Mouse (Mus musculus): ENCODE results near the gene Stard9. TPM values are rescaled to one million over a fixed set of nuclear protein-coding genes. Genes with fewer than 3 reads are reported as not detected.

Gene Stard9
- polyA plus RNA-seq, 1 experiment from 2014 or later, result 3.2 TPM

- no peaks in the 10 kb centered on the region for H3K27me3 ChIP-seq (ENCODE audit: insufficient read depth, poor library complexity, severe bottlenecking)
- H3K27ac ChIP-seq, result no peak overlapping the region
- peaks cover 11% of the 10 kb centered on the region for H3K4me1 ChIP-seq (replicated peaks)
- no peaks in the 10 kb centered on the region for H3K9me3 ChIP-seq
- no peak for DNase-seq (ENCODE audit: low spot score)
- no peak overlapping the region for H3K4me3 ChIP-seq
- peaks cover 23% of the 10 kb centered on the region for H3K36me3 ChIP-seq
- 85% methylated on average over 2 of the region's 2 CpGs for WGBS
These were observed 1.3 kb downstream of the Stard9 start for GRCm38 (mm10) chr2:120630246-120630645.

- no peak overlapping the region for H3K27ac ChIP-seq
- peaks cover 11% of the 10 kb centered on the region for H3K4me1 ChIP-seq (replicated peaks)
- no peak overlapping the region for H3K4me3 ChIP-seq
- WGBS, result 80% methylated on average over 2 of the region's 2 CpGs
- peaks cover 27% of the 10 kb centered on the region for H3K36me3 ChIP-seq
- DNase-seq (ENCODE audit: low spot score), result no peak
- H3K9me3 ChIP-seq, result no peaks in the 10 kb centered on the region
- H3K27me3 ChIP-seq (ENCODE audit: insufficient read depth, poor library complexity, severe bottlenecking), result no peaks in the 10 kb centered on the region
These were observed 1.7 kb downstream of the Stard9 start for GRCm38 (mm10) chr2:120630655-120631054.

- no peaks in the 10 kb centered on the region for H3K9me3 ChIP-seq
- peaks cover 11% of the 10 kb centered on the region for H3K4me1 ChIP-seq (replicated peaks)
- peaks cover 27% of the 10 kb centered on the region for H3K36me3 ChIP-seq
- 87% methylated on average over 2 of the region's 2 CpGs for WGBS
- no peak for DNase-seq (ENCODE audit: low spot score)
- no peak overlapping the region for H3K4me3 ChIP-seq
- no peak overlapping the region for H3K27ac ChIP-seq
- no peaks in the 10 kb centered on the region for H3K27me3 ChIP-seq (ENCODE audit: insufficient read depth, poor library complexity, severe bottlenecking)
These were observed 2.6 kb downstream of the Stard9 start for GRCm38 (mm10) chr2:120631521-120631920.

- DNase-seq (ENCODE audit: low spot score), result no peak
- WGBS, result 88% methylated on average over 4 of the region's 4 CpGs
- H3K4me1 ChIP-seq (replicated peaks), result peaks cover 11% of the 10 kb centered on the region
- H3K27ac ChIP-seq, result no peak overlapping the region
- H3K27me3 ChIP-seq (ENCODE audit: insufficient read depth, poor library complexity, severe bottlenecking), result no peaks in the 10 kb centered on the region
- H3K9me3 ChIP-seq, result no peaks in the 10 kb centered on the region
- H3K36me3 ChIP-seq, result peaks cover 27% of the 10 kb centered on the region
- H3K4me3 ChIP-seq, result no peak overlapping the region
These were observed 3.0 kb downstream of the Stard9 start for GRCm38 (mm10) chr2:120631957-120632356.

- 96% methylated on average over 8 of the region's 8 CpGs for WGBS
- H3K36me3 ChIP-seq, result 0 out of 2 replicates have a peak, but pooled peaks cover 5% of the 10 kb centered on the region
- H3K27me3 ChIP-seq (ENCODE audit: insufficient read depth, poor library complexity, severe bottlenecking), result no peaks in the 10 kb centered on the region
- H3K4me3 ChIP-seq, result no peak overlapping the region
- DNase-seq (ENCODE audit: low spot score), result no peak
- no peaks in the 10 kb centered on the region for H3K4me1 ChIP-seq (replicated peaks)
- H3K27ac ChIP-seq, result no peak overlapping the region
- no peaks in the 10 kb centered on the region for H3K9me3 ChIP-seq
These were observed 11.9 kb downstream of the Stard9 start for GRCm38 (mm10) chr2:120640835-120641234.

- no peak for DNase-seq (ENCODE audit: low spot score)
- no peaks in the 10 kb centered on the region for H3K9me3 ChIP-seq
- WGBS, result 79% methylated on average over 7 of the region's 7 CpGs
- no peaks in the 10 kb centered on the region for H3K27me3 ChIP-seq (ENCODE audit: insufficient read depth, poor library complexity, severe bottlenecking)
- H3K27ac ChIP-seq, result no peak overlapping the region
- H3K4me1 ChIP-seq (replicated peaks), result no peaks in the 10 kb centered on the region
- H3K36me3 ChIP-seq, result 0 out of 2 replicates have a peak, but pooled peaks cover 5% of the 10 kb centered on the region
- H3K4me3 ChIP-seq, result no peak overlapping the region
These were observed 14.9 kb downstream of the Stard9 start for GRCm38 (mm10) chr2:120643836-120644235.

- DNase-seq (ENCODE audit: low spot score), result no peak
- H3K4me3 ChIP-seq, result no peak overlapping the region
- 77% methylated on average over 4 of the region's 4 CpGs for WGBS
- H3K9me3 ChIP-seq, result no peaks in the 10 kb centered on the region
- H3K36me3 ChIP-seq, result no peaks in the 10 kb centered on the region
- no peaks in the 10 kb centered on the region for H3K4me1 ChIP-seq (replicated peaks)
- H3K27ac ChIP-seq, result no peak overlapping the region
- no peaks in the 10 kb centered on the region for H3K27me3 ChIP-seq (ENCODE audit: insufficient read depth, poor library complexity, severe bottlenecking)
These were observed 17.9 kb downstream of the Stard9 start for GRCm38 (mm10) chr2:120646777-120647176.

- DNase-seq (ENCODE audit: low spot score), result no peak
- H3K27ac ChIP-seq, result no peak overlapping the region
- H3K36me3 ChIP-seq, result no peaks in the 10 kb centered on the region
- no peaks in the 10 kb centered on the region for H3K4me1 ChIP-seq (replicated peaks)
- 83% methylated on average over 7 of the region's 7 CpGs for WGBS
- no peak overlapping the region for H3K4me3 ChIP-seq
- no peaks in the 10 kb centered on the region for H3K27me3 ChIP-seq (ENCODE audit: insufficient read depth, poor library complexity, severe bottlenecking)
- H3K9me3 ChIP-seq, result no peaks in the 10 kb centered on the region
These were observed 23.5 kb downstream of the Stard9 start for GRCm38 (mm10) chr2:120652256-120652924.

GRCm38 (mm10) chr2:120652925-120653284 is 24.0 kb downstream of the Stard9 start:
- Histone ChIP-seq H3K4me1 (replicated peaks) (no peaks in the 10 kb centered on the region), H3K27ac (no peak overlapping the region), H3K27me3 (ENCODE audit: insufficient read depth, poor library complexity, severe bottlenecking) (no peaks in the 10 kb centered on the region), H3K36me3 (no peaks in the 10 kb centered on the region), H3K9me3 (no peaks in the 10 kb centered on the region), H3K4me3 (no peak overlapping the region)
- WGBS, result 84% methylated on average over 7 of the region's 7 CpGs
- no peak for DNase-seq (ENCODE audit: low spot score)

GRCm38 (mm10) chr2:120654693-120655092 is 25.8 kb downstream of the Stard9 start:
- no peaks in the 10 kb centered on the region for H3K36me3 ChIP-seq
- no peaks in the 10 kb centered on the region for H3K9me3 ChIP-seq
- no peak for DNase-seq (ENCODE audit: low spot score)
- H3K27me3 ChIP-seq (ENCODE audit: insufficient read depth, poor library complexity, severe bottlenecking), result no peaks in the 10 kb centered on the region
- 80% methylated on average over 2 of the region's 2 CpGs for WGBS
- no peak overlapping the region for H3K27ac ChIP-seq
- no peak overlapping the region for H3K4me3 ChIP-seq
- no peaks in the 10 kb centered on the region for H3K4me1 ChIP-seq (replicated peaks)

- Histone ChIP-seq H3K9me3 (no peaks in the 10 kb centered on the region), H3K4me3 (no peak overlapping the region), H3K36me3 (no peaks in the 10 kb centered on the region), H3K4me1 (replicated peaks) (no peaks in the 10 kb centered on the region), H3K27me3 (ENCODE audit: insufficient read depth, poor library complexity, severe bottlenecking) (no peaks in the 10 kb centered on the region), H3K27ac (no peak overlapping the region)
- 92% methylated on average over 5 of the region's 5 CpGs for WGBS
- DNase-seq (ENCODE audit: low spot score), result no peak
These were observed 27.0 kb downstream of the Stard9 start for GRCm38 (mm10) chr2:120655905-120656304.

GRCm38 (mm10) chr2:120656711-120657110 is 27.8 kb downstream of the Stard9 start:
- Histone ChIP-seq H3K27me3 (ENCODE audit: insufficient read depth, poor library complexity, severe bottlenecking) (no peaks in the 10 kb centered on the region), H3K27ac (no peak overlapping the region), H3K9me3 (no peaks in the 10 kb centered on the region), H3K4me3 (no peak overlapping the region), H3K36me3 (no peaks in the 10 kb centered on the region), H3K4me1 (replicated peaks) (no peaks in the 10 kb centered on the region)
- 95% methylated on average over 2 of the region's 2 CpGs for WGBS
- no peak for DNase-seq (ENCODE audit: low spot score)

GRCm38 (mm10) chr2:120658486-120658885 is 29.6 kb downstream of the Stard9 start:
- H3K27me3 ChIP-seq (ENCODE audit: insufficient read depth, poor library complexity, severe bottlenecking), result no peaks in the 10 kb centered on the region
- DNase-seq (ENCODE audit: low spot score), result no peak
- H3K4me1 ChIP-seq (replicated peaks), result no peaks in the 10 kb centered on the region
- no peaks in the 10 kb centered on the region for H3K9me3 ChIP-seq
- H3K4me3 ChIP-seq, result no peak overlapping the region
- H3K36me3 ChIP-seq, result no peaks in the 10 kb centered on the region
- H3K27ac ChIP-seq, result no peak overlapping the region
- WGBS, result 68% methylated on average over 5 of the region's 5 CpGs

GRCm38 (mm10) chr2:120659318-120659717 is 30.4 kb downstream of the Stard9 start:
- Histone ChIP-seq H3K4me1 (replicated peaks) (no peaks in the 10 kb centered on the region), H3K9me3 (no peaks in the 10 kb centered on the region), H3K27ac (no peak overlapping the region), H3K36me3 (no peaks in the 10 kb centered on the region), H3K4me3 (no peak overlapping the region), H3K27me3 (ENCODE audit: insufficient read depth, poor library complexity, severe bottlenecking) (no peaks in the 10 kb centered on the region)
- no peak for DNase-seq (ENCODE audit: low spot score)

Data from hindbrain, embryonic 10.5 days (tissue).